Mouse (Mus musculus) C2C12 (cell line): ENCODE data around the gene Nav3.

Experiments
- CEBPB ChIP-seq: IDR thresholded peaks from one replicate; pipeline ENCODE4 v1.6.1; 2011; ENCODE audit warnings: low read depth, mild to moderate bottlenecking, control low read depth, moderate library complexity
- CTCF ChIP-seq: IDR thresholded peaks from one replicate; pipeline ENCODE4 v1.5.1; 2011; ENCODE audit not compliant: control insufficient read depth, insufficient read depth, insufficient read length
- FOSL1 ChIP-seq: IDR thresholded peaks from one replicate; pipeline ENCODE4 v1.8.0; 2011; ENCODE audit warnings: mild to moderate bottlenecking, low read length; ENCODE audit not compliant: poor library complexity, insufficient read depth, severe bottlenecking
- MAX ChIP-seq: IDR thresholded peaks from one replicate; pipeline ENCODE4 v1.6.1; 2011; ENCODE audit warnings: mild to moderate bottlenecking, control low read depth
- MYOD1 ChIP-seq: IDR thresholded peaks from one replicate; pipeline ENCODE4 v1.6.1; 2011; ENCODE audit warnings: low read depth; ENCODE audit not compliant: control insufficient read depth, insufficient read length
- MYOG ChIP-seq: IDR thresholded peaks from one replicate; pipeline ENCODE4 v1.6.1; 2011; ENCODE audit not compliant: control insufficient read depth, insufficient read length; ENCODE audit errors: extremely low read depth
- USF1 ChIP-seq: IDR thresholded peaks from one replicate; pipeline ENCODE4 v1.6.1; 2011; ENCODE audit warnings: low read depth, mild to moderate bottlenecking, control low read depth, moderate library complexity

- no peak for TF ChIP-seq CTCF
- no peak for TF ChIP-seq MYOG
- no peak for TF ChIP-seq MAX
- no peak for TF ChIP-seq USF1
- TF ChIP-seq FOSL1 = no peak
- TF ChIP-seq MYOD1 = no peak
- no peak for TF ChIP-seq CEBPB
Observed at GRCm38 (mm10) chr10:109788728-109789127, 667.3 kb downstream of the Nav3 start.
